Mouse (Mus musculus): ENCODE measurements around the gene Slc39a9.

The Slc39a9 gene

GRCm38 (mm10) chr12:80689696-80690095, 46.0 kb downstream of the Slc39a9 start:
- ChIA-PET CTCF (interaction anchor here (0.6 to 0.9 kb wide), 6 partner anchors 8 to 350 kb away, joined by 3 to 4 read pairs (median 3); no protein-coding TSS in a partner anchor), POLR2A (interaction anchor here in 1 of 4 experiments (0.6 to 0.7 kb wide), 2 partner anchors 38 to 122 kb away, joined by 3 to 6 read pairs; no protein-coding TSS in a partner anchor)

- ChIA-PET POLR2A (interaction anchor here in 3 of 4 experiments (1.0 to 2.0 kb wide), 12 partner anchors 10 to 490 kb away, joined by 3 to 7 read pairs (median 4); partner anchors contain the start of gene Srsf5 (in 1 of the 3)), CTCF (interaction anchor here (0.6 to 3.3 kb wide), 8 partner anchors 10 to 194 kb away, joined by 3 to 11 read pairs (median 6); no protein-coding TSS in a partner anchor)
Measured at GRCm38 (mm10) chr12:80691671-80692091, 48.0 kb downstream of the Slc39a9 start.

GRCm38 (mm10) chr12:80692269-80692972, 48.7 kb downstream of the Slc39a9 start, which contains the start of gene Plekhd1:
TSS of gene Plekhd1 (plus strand) at chr12:80692591.
- POLR2A ChIA-PET: interaction anchor here in 3 of 4 experiments (0.5 to 2.0 kb wide), 19 partner anchors 11 to 593 kb away, joined by 3 to 7 read pairs (median 4); partner anchors contain the start of genes Erh (in 1 of the 3), Slc39a9 (in 1 of the 3) and Srsf5 (in 1 of the 3)

GRCm38 (mm10) chr12:80693700-80694099, 50.0 kb downstream of the Slc39a9 start:
- CTCF ChIA-PET: interaction anchor here in 2 of 4 experiments (1.3 to 3.3 kb wide), 3 partner anchors 12 to 37 kb away, joined by 4 to 11 read pairs (median 6); no protein-coding TSS in a partner anchor
- POLR2A ChIA-PET: interaction anchor here in 2 of 4 experiments (1.2 to 2.0 kb wide), 7 partner anchors 20 to 433 kb away, joined by 3 to 7 read pairs (median 6); partner anchors contain the start of genes Erh (in 2 of the 2), Slc39a9 (in 2 of the 2), Actn1 (in 1 of the 2) and Srsf5 (in 1 of the 2)

More at GRCm38 (mm10) chr12:80692269-80692972, 48.7 kb downstream of the Slc39a9 start, which contains the start of gene Plekhd1:
- CTCF ChIA-PET: interaction anchor here (0.5 to 3.3 kb wide), 20 partner anchors 11 to 217 kb away, joined by 3 to 11 read pairs (median 4); no protein-coding TSS in a partner anchor

- ChIA-PET POLR2A (interaction anchor here in 2 of 4 experiments (0.6 to 1.4 kb wide), 4 partner anchors 9 to 1611 kb away, joined by 3 to 5 read pairs (median 4); no protein-coding TSS in a partner anchor), CTCF (interaction anchor here in 2 of 4 experiments (0.7 to 3.3 kb wide), 6 partner anchors 13 to 35 kb away, joined by 3 to 11 read pairs (median 4); no protein-coding TSS in a partner anchor)
Measured at GRCm38 (mm10) chr12:80695004-80695403, 51.3 kb downstream of the Slc39a9 start.

GRCm38 (mm10) chr12:80698526-80699143, 55.0 kb downstream of the Slc39a9 start:
- CTCF ChIA-PET: interaction anchor here (0.7 to 1.8 kb wide), 9 partner anchors 9 to 361 kb away, joined by 3 to 10 read pairs (median 3); no protein-coding TSS in a partner anchor
- POLR2A ChIA-PET: interaction anchor here in 1 of 4 experiments (0.6 kb wide), 1 partner anchor 489 kb away, joined by 3 read pairs; no protein-coding TSS in a partner anchor

- ChIA-PET CTCF (interaction anchor here in 3 of 4 experiments (0.7 to 1.8 kb wide), 7 partner anchors 9 to 361 kb away, joined by 3 to 10 read pairs (median 4); no protein-coding TSS in a partner anchor), POLR2A (no interaction called here)
Measured at GRCm38 (mm10) chr12:80699144-80699531, 55.5 kb downstream of the Slc39a9 start.

GRCm38 (mm10) chr12:80701332-80701731, 57.6 kb downstream of the Slc39a9 start:
- ChIA-PET CTCF (interaction anchor here in 1 of 4 experiments (1.5 kb wide), 1 partner anchor 28 kb away, joined by 4 read pairs; no protein-coding TSS in a partner anchor), POLR2A (interaction anchor here in 1 of 4 experiments (0.8 kb wide), 1 partner anchor 20 kb away, joined by 3 read pairs; no protein-coding TSS in a partner anchor)

- ChIA-PET CTCF (interaction anchor here in 2 of 4 experiments (1.2 to 1.3 kb wide), 2 partner anchors 16 to 19 kb away, joined by 3 read pairs; no protein-coding TSS in a partner anchor), POLR2A (interaction anchor here in 2 of 4 experiments (1.1 to 1.5 kb wide), 4 partner anchors 11 to 15 kb away, joined by 4 to 5 read pairs (median 4); partner anchors contain the start of gene Plekhd1 (in 1 of the 2))
Measured at GRCm38 (mm10) chr12:80706208-80706914, 62.7 kb downstream of the Slc39a9 start.

- ChIA-PET POLR2A (interaction anchor here in 2 of 4 experiments (0.8 to 1.5 kb wide), 3 partner anchors 14 to 888 kb away, joined by 4 read pairs; partner anchors contain the start of genes Med6 (in 1 of the 2) and Plekhd1 (in 1 of the 2)), CTCF (interaction anchor here in 2 of 4 experiments (1.1 to 1.3 kb wide), 3 partner anchors 14 to 18 kb away, joined by 3 to 6 read pairs (median 3); no protein-coding TSS in a partner anchor)
Measured at GRCm38 (mm10) chr12:80706915-80707604, 63.4 kb downstream of the Slc39a9 start.

GRCm38 (mm10) chr12:80715915-80716314, 72.2 kb downstream of the Slc39a9 start:
- CTCF ChIA-PET: interaction anchor here in 3 of 4 experiments (1.0 to 1.8 kb wide), 3 partner anchors 9 kb away, joined by 3 to 8 read pairs (median 6); no protein-coding TSS in a partner anchor
- POLR2A ChIA-PET: interaction anchor here in 3 of 4 experiments (0.9 to 1.1 kb wide), 6 partner anchors 11 to 229 kb away, joined by 3 read pairs; partner anchors contain the start of genes Srsf5 (in 3 of the 3) and Susd6 (in 1 of the 3)

- ChIA-PET POLR2A (interaction anchor here in 3 of 4 experiments (0.6 to 1.1 kb wide), 5 partner anchors 24 to 314 kb away, joined by 3 to 4 read pairs (median 3); no protein-coding TSS in a partner anchor), CTCF (interaction anchor here in 3 of 4 experiments (0.6 to 2.8 kb wide), 6 partner anchors 12 to 1629 kb away, joined by 3 to 9 read pairs (median 4); no protein-coding TSS in a partner anchor)
Measured at GRCm38 (mm10) chr12:80719141-80719540, 75.5 kb downstream of the Slc39a9 start.

GRCm38 (mm10) chr12:80720507-80720906, 76.8 kb downstream of the Slc39a9 start:
- CTCF ChIA-PET: interaction anchor here (0.6 to 2.8 kb wide), 25 partner anchors 10 to 282 kb away, joined by 3 to 25 read pairs (median 4); partner anchors contain the start of genes Plekhd1 (in 2 of the 4) and Slc39a9 (in 1 of the 4)
- POLR2A ChIA-PET: interaction anchor here in 3 of 4 experiments (0.5 to 2.6 kb wide), 26 partner anchors 9 to 962 kb away, joined by 3 to 16 read pairs (median 4); partner anchors contain the start of genes Erh (in 2 of the 3), Plekhd1 (in 2 of the 3), Slc39a9 (in 2 of the 3) and Srsf5 (in 1 of the 3)

- ChIA-PET POLR2A (interaction anchor here in 3 of 4 experiments (0.6 to 2.6 kb wide), 41 partner anchors 9 to 1418 kb away, joined by 3 to 16 read pairs (median 4); partner anchors contain the start of genes Plekhd1 (in 3 of the 3), Slc39a9 (in 3 of the 3), Srsf5 (in 3 of the 3) and Erh (in 2 of the 3)), CTCF (interaction anchor here (0.5 to 2.8 kb wide), 38 partner anchors 7 to 560 kb away, joined by 3 to 25 read pairs (median 4); partner anchors contain the start of genes Plekhd1 (in 2 of the 4), Ccdc177 (in 1 of the 4) and Slc39a9 (in 1 of the 4))
Measured at GRCm38 (mm10) chr12:80721458-80721857, 77.8 kb downstream of the Slc39a9 start.

- ChIA-PET CTCF (interaction anchor here (0.5 to 2.4 kb wide), 42 partner anchors 8 to 567 kb away, joined by 3 to 13 read pairs (median 3); partner anchors contain the start of genes Plekhd1 (in 3 of the 4), Galnt16 (in 2 of the 4) and Ccdc177 (in 1 of the 4)), POLR2A (interaction anchor here in 3 of 4 experiments (0.8 to 1.8 kb wide), 6 partner anchors 17 to 98 kb away, joined by 3 to 5 read pairs (median 4); no protein-coding TSS in a partner anchor)
Measured at GRCm38 (mm10) chr12:80724853-80725559, 81.3 kb downstream of the Slc39a9 start.

All from embryonic stem cell, embryonic (primary cell).